Mouse (Mus musculus) heart, postnatal 14 days (tissue): Measurements from ENCODE around the gene Cdc6. TPM values are rescaled to one million over a fixed set of nuclear protein-coding genes. Genes with fewer than 3 reads are reported as not detected.
A peak's percentile ranks its signal among the peaks of the same experiment; 100 is the strongest.
"Not testable (repeated sequence)": the region's sequence is repeated elsewhere in the genome, so short reads cannot be mapped to it uniquely, and the experiment has no call there.

Experiments used
- DNase-seq, 2 experiments: peaks; one replicate each; pipeline ENCODE4 v3.0.0; 2021 to 2022
- intact Hi-C: fragments of 180-260 bp; cut with DNase I; formaldehyde crosslinking; loops from one replicate; pipeline ENCODE4 v1.15.1; 2025
- total RNA-seq, 2 experiments: library from RNA; stranded (reverse); gene quantifications; 2 replicates each; pipeline ENCODE4 v1.2.3; 2021

The Cdc6 gene
- total RNA-seq, 2 experiments from 2014 or later = 0.72 to 2.2 TPM

DNA sequence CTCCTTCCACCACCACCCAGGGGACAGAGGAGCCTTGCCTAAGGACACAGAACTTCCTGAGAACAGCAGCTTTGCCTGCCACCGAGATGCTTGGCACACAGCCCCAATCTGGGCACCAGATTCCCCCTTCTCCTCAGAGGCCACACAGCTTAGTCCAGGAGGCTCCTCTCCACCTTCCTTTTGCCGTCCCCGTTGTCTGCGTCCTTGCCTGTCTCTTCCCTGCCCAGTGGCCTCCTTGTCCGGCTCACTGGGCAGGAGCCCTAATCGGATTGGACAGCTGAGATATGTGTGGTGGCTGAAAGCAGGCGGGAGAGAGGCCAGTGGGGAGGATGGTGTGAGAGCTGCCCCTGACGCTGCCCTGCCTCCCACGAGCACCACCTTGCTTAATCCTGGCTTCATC, 21.9 kb downstream of the Cdc6 start:
- peak; percentile 31 to 41 for DNase-seq
- intact Hi-C loops = no loop called here

- intact Hi-C loops = no loop called here
These were observed 22.6 kb downstream of the Cdc6 start for GRCm38 (mm10) chr11:98930127-98930601.

GRCm38 (mm10) chr11:98930773-98931512, 23.3 kb downstream of the Cdc6 start:
- peak; percentile 51 to 62 for DNase-seq
- intact Hi-C loops = no loop called here

More at GRCm38 (mm10) chr11:98930127-98930601, 22.6 kb downstream of the Cdc6 start:
- DNase-seq = peak; percentile 44 to 67

DNA sequence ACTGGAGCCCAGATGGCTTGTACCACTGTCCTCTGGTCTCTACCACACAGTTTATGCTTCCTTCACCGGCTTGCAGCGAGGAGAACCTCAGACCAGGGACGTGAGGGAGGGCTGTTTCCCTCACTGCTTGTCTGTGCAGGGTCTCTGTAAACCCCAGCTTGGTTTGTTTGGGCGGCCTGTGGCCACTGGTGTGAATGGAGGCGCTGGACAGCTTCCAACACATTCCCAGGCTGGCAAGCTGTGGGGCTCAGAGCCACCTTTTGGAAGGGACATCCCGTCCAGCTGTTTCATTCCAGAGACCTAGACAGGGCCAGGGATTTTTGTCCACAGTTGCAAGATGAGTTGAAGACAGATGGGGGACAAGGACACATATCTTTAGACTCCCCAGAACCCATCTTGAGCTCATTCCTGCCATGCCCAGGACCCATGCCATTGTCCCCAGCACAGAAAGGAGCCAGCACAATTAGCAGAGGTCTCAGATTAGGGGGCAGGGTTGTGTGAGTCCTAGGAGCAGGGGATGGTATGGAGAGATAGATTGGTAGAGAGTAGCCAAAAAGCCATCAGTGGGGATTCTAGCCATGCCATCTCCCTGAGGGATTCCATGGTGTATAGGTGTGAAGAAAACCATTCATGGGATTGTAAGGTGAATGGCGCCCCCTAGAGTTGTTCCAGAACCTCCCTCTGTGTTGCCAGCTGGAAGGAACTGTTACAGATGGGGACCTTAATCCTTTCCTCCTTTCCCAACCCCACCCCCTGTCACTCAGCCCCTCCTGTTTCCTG, 24.1 kb downstream of the Cdc6 start:
- intact Hi-C loops = no loop called here
- peak; percentile 54 to 70 for DNase-seq

GRCm38 (mm10) chr11:98932293-98933091, 24.9 kb downstream of the Cdc6 start:
- intact Hi-C loops = no loop called here
- peak; percentile 44 to 56 for DNase-seq

- peak; percentile 78 to 80 for DNase-seq
- intact Hi-C loops = no loop called here
These were observed 25.6 kb downstream of the Cdc6 start for GRCm38 (mm10) chr11:98933151-98933550.

GRCm38 (mm10) chr11:98933847-98934246, 26.2 kb downstream of the Cdc6 start:
- intact Hi-C loops = loop anchor here (2.0 kb wide), 1 partner anchor 37 kb away; no protein-coding TSS in a partner anchor
- DNase-seq = not testable (repeated sequence)

DNA sequence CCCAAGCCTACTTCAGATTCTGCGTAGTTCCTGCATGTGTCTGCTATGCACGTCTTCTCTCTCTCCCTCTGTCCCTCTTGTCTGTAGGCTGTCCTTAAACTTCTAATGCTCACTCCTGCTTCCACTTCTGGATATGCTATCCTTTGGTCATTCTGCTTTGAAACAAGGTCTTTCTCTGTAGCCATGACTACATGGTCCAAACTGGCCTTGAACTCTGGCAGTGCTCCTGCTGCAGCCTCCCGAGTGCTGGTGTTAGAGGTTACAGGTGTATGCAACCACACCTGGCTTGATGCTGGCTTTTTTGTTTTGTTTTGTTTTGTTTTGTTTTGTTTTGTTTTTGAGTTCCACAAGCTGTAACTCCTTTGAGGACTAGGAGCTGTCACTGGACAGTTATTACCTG, 26.8 kb downstream of the Cdc6 start:
- intact Hi-C loops = loop anchor here (2.0 kb wide), 1 partner anchor 36 kb away; no protein-coding TSS in a partner anchor

DNA sequence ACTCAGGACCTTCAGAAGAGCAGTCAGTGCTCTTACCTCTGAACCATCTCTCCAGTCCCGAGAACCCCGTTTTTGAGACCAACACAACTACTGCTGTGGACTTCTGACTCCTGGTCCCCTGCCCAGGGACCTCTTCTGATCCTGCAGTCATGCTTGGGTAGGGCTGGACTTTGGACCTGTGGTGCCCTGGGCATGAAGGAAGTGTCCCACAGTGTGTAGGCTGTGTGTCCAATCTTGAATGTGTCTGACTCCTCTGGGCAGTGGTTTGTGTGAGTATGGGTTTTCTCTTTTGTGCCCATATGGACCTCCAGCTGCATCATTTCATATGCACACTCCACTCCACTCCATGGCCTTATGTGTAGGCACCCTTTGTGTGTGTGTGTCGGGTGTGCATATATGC, 27.5 kb downstream of the Cdc6 start:
- intact Hi-C loops = loop anchor here (2.0 kb wide), 1 partner anchor 36 kb away; no protein-coding TSS in a partner anchor
- no peak for DNase-seq

More for the DNA sequence above, 26.8 kb downstream of the Cdc6 start:
- no peak for DNase-seq

DNA sequence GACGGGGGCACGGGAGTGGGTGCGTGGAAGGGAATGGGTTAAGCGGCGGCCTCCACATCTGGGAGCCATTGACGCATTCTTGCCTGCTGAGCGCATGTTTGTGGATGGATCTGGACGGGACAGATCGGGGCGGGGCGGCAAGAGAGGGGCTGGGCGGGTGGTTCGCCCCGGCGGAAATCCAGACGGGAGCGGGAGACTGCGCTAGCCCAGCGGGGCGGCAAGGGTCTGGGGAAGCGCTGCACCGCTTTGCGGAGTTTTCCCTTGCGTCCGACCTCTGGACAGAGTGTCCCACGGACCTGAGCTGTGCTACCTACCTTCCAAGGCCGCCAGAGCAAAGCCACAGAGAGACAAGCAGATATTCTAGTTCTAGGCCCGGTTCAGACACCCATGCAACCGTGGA, 28.6 kb downstream of the Cdc6 start:
- intact Hi-C loops = no loop called here
- peak; percentile 84 to 87 for DNase-seq

DNA sequence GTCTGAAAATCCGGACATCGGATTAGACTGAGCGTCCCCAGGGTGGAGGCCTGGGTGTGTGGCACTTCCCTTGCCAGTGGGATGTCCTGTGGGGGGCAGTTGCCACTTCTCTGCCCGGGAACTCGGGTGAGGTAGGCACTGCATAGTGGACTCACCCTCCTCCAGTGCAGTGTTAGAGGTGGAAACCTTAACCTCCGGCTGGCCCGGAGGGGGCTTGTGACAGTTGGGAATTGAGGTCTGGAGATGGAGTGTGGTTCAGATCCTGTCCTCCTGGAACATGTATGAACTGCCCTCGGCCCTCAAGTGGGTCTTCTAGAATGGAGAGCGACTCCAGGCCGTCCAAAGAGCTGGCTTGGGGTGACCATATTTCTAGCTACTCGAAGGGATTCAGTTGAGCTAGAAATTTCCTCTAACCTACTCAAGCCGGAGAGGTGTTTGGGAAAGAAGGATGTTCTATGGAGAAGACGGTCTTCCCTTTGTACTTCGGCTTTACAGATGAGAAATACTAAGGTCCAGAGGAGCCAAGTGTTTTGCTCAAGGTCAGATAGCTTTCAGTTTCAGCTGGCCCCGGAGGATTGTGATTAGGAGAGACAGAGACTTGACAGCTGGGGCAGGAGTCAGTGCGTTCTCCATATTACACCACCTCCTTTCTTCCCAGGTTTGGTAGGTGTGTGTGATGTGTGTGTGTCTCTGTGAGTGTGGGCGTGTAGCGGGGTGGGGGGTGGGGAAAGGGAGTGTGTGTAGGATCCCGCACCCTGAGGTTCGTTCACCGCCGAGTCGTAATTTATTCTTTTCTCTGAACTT, 29.2 kb downstream of the Cdc6 start:
- DNase-seq = peak in 1 of 2 experiments; percentile 50
- intact Hi-C loops = no loop called here

DNA sequence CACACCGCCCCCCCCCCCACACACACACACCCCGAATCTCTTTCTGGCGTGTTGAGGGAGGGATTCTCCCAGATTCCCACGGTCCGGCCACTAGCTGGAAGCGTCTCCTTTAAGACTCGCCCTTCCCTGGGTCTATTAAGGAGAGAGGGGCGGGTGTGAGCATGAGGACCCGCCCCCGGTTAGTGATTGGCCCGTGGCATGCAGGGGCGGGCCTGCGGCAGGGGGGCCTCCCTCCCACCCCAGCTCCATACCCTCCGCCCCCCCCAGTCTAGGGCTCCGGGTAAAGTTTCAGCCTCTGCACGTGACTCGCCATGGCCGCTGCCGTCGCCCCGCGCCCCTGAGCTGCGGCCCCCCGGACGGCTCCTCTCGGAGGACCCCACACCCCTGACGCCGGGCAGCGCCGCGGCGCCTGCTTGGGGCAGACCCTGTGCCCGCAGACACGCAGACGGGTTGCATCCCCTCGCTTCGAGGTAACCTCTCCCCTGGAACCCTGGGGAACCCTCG, 29.9 kb downstream of the Cdc6 start:
- peak; percentile 91 to 92 for DNase-seq
- intact Hi-C loops = no loop called here

DNA sequence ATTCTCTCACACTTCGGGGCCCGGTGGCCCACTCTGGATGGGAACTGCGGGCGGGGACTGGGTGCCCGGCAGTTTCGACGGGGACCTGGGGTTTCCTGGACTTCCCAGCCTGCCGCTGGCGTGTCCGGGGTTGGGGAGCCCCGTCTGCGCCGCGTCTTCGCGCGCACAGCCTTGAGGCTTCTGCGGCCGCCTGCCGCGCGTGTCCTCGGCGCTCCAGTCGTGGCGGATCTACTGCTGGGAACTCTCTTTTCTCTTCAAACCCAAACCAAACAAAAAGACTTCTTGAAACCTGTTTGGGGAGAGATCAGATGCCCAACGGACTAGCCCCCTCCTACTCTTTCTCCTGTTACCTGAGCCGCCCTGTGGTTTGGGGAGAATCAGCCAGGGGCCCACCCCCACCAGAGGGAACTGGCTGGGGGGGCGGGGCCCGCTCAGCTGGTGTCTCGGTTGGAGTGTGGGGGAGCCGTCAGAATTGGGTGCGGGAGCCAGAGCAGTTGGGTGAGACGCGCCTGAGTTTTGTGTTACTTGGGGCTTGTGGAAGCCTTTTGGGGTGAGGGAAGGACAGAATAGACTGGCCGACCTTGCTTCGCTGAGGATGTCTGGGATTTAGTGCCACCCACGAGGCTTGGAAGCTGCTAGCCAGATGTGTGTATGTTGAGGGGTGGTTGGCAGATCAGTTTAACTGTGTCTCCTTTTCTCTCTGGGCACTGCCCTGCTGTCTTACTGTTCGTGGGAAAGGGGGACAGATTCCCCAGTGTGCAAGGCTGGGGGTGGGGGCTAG, 30.5 kb downstream of the Cdc6 start:
- DNase-seq = peak; percentile 70 to 72
- intact Hi-C loops = no loop called here

DNA sequence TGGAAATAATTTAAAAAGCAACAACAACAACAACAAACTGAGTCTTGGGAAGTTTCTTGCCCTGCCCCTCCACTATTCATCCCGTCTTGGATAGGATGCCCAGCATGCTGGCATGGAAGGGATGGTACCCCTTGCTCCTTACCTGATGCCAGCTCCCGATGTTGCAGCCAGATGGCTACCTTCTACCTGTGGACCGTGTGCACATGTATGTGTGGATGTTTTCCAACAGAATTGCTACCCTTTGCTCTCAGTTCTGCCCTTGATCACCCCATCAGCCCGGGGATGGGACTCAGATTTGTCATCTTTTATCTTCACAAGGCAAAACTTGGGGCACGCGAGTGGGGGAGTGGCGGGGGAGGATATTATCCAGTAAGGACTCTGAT, 31.1 kb downstream of the Cdc6 start:
- no peak for DNase-seq
- intact Hi-C loops = no loop called here

DNA sequence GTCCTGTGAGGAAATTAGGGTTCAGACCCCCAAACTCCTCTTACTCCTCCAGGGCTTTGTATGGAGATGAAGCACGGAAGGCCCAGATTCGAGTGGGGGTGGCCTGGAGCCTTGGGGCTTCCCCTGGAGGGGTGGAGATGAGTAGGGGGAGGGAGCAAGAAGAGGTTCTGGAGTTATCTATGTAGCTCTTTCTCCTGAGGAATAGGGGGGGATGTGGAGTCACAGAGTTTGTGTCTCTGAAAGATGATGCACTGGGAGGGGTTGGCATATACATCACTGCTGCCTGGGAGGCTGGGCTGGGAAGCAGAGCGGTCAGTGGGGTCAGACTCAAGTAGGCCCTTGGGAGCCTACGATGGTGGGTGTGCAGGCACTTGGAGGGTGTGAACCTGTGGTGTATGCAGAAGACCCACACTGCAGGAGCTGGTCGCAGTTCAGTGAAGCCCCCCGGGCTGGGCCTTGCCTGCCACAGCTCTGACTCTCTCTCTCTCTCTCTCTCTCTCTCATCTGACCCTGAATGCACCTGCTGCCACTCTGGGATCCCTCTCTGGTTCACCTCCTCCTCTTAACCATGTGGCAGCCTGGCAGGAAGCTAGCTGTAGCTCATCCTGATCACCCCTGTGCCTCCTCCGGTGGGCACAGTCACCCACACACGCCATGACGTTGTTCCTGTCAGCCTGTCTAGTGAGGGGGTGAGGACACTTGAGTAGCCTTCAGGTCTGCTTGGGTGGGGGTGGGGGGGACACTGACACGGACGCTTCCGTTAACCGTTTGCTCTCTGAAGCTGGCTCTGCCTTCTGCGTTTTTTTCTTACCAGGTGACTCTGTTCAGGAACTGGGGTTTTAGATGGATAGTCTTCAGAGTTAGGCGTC, 31.7 kb downstream of the Cdc6 start:
- DNase-seq = no peak
- intact Hi-C loops = no loop called here

DNA sequence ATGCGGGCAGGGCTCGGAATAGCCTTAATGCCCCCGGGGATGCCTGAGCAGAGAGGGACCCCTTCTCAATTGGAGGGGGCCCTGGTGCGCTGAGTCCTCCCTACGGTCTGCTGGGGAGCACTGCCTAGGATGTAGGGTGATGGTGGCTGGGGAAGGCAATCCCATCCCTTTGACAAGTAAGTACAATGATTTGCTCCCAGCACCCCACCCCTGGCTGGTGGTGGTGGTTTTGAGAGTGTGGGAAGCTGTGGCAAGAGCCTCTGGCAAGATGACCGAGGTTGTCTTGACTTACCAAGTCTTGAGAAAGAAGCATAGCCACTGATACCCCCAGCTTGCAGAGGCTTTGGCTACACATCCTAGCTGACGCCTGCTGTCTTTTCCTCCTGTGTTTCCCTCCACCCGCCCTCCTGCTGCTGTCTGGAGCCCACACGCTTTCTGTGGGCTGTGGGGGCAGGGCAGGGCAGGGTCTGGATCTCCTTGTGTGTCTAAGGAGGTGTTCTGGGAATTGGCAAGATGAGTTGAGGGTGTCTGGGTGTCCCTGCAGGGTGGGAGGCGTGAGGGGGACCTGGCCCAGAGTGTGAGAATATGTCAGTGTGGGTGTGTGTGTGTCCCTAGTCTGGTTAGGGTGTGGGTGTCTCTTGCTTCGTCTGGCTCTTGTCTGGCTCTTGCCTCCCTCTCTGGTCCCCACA, 32.5 kb downstream of the Cdc6 start:
- DNase-seq = no peak
- intact Hi-C loops = no loop called here

GRCm38 (mm10) chr11:98940776-98941175, 33.2 kb downstream of the Cdc6 start:
- DNase-seq = no peak

More at GRCm38 (mm10) chr11:98940776-98941175, 33.2 kb downstream of the Cdc6 start:
- intact Hi-C loops = no loop called here
